Mouse (Mus musculus): ENCODE results near the gene Ddc. TPM values are rescaled to one million over a fixed set of nuclear protein-coding genes. Genes with fewer than 3 reads are reported as not detected.

Gene Ddc
- total and polyA plus RNA-seq, 3 experiments: 0.07 to 0.08 TPM; not detected in 1

GRCm38 (mm10) chr11:11904995-11905394, 7.1 kb upstream of the Ddc start:
- H3K27ac ChIP-seq (ENCODE audit: control insufficient read depth, low read depth, low read length): no peak overlapping the region
- H3K27me3 ChIP-seq (ENCODE audit: control insufficient read depth in 1 of 2, insufficient read depth in 2 of 2, low read length in 2 of 2): peaks cover 0 to 6% of the 10 kb centered on the region in 2 experiments; a peak in 3 of 4 replicates
- no peak for TF ChIP-seq USF2 (IDR thresholded peaks at IDR 0.05; ENCODE audit: borderline replicate concordance in 1 of 2, insufficient read depth in 1 of 2, low read depth in 1 of 2, low read length in 2 of 2)
- no peak for TF ChIP-seq NRF1 (IDR thresholded peaks at IDR 0.05; ENCODE audit: insufficient read depth, low read depth, low read length, poor library complexity, severe bottlenecking)
- TF ChIP-seq ELF1 (IDR thresholded peaks at IDR 0.05; ENCODE audit: low read depth, low read length): no peak
- TF ChIP-seq POLR2AphosphoS2 (IDR thresholded peaks at IDR 0.05; ENCODE audit: low read length): no peak
- no peak for TF ChIP-seq JUND (IDR thresholded peaks at IDR 0.05; ENCODE audit: low read depth, low read length)
- no peak for TF ChIP-seq POLR2AphosphoS5 (IDR thresholded peaks at IDR 0.05; ENCODE audit: borderline replicate concordance, low read depth, low read length)
- TF ChIP-seq ZNF384 (IDR thresholded peaks at IDR 0.05; ENCODE audit: low read depth, low read length): no peak
- TF ChIP-seq CTCF (IDR thresholded peaks at IDR 0.05 in 2 of 3, conservative IDR thresholded peaks at IDR 0.05 in 1 of 3; ENCODE audit: control insufficient read depth in 1 of 3, insufficient read depth in 1 of 3, low read depth in 2 of 3, low read length in 3 of 3, poor library complexity in 1 of 3, severe bottlenecking in 1 of 3): no peak
- no peak for TF ChIP-seq TAL1 (IDR thresholded peaks at IDR 0.05; ENCODE audit: low read length)
- TF ChIP-seq HCFC1 (IDR thresholded peaks at IDR 0.05; ENCODE audit: low read depth, low read length): no peak
- no peak for TF ChIP-seq MYB (IDR thresholded peaks at IDR 0.05; ENCODE audit: low read depth, low read length)
- TF ChIP-seq MEF2A (IDR thresholded peaks at IDR 0.05; ENCODE audit: extremely low read depth, insufficient replicate concordance, low read depth, low read length, poor library complexity, severe bottlenecking): no peak
- TF ChIP-seq USF1 (IDR thresholded peaks at IDR 0.05; ENCODE audit: low read depth, low read length): no peak
- TF ChIP-seq UBTF (IDR thresholded peaks at IDR 0.05; ENCODE audit: borderline replicate concordance, insufficient read depth, low read depth, low read length): no peak
- TF ChIP-seq MXI1 (IDR thresholded peaks at IDR 0.05; ENCODE audit: low read depth, low read length): no peak
- no peak for TF ChIP-seq RCOR1 (IDR thresholded peaks at IDR 0.05; ENCODE audit: low read depth, low read length)
- TF ChIP-seq MYC (IDR thresholded peaks at IDR 0.05; ENCODE audit: low read depth, low read length): no peak
- TF ChIP-seq E2F4 (IDR thresholded peaks at IDR 0.05; ENCODE audit: borderline replicate concordance, low read depth, low read length): no peak
- no peak for TF ChIP-seq TCF12 (IDR thresholded peaks at IDR 0.05; ENCODE audit: low read depth, low read length)

GRCm38 (mm10) chr11:11901509-11901908, 3.6 kb upstream of the Ddc start:
- no peaks in the 10 kb centered on the region for H3K4me1 ChIP-seq (ENCODE audit: control insufficient read depth in 1 of 2, insufficient read depth in 2 of 2, low read length in 2 of 2)
- TF ChIP-seq HCFC1 (IDR thresholded peaks at IDR 0.05; ENCODE audit: low read depth, low read length) (no peak), TBP (IDR thresholded peaks at IDR 0.05; ENCODE audit: low read depth, low read length) (no peak), MEF2A (IDR thresholded peaks at IDR 0.05; ENCODE audit: extremely low read depth, insufficient replicate concordance, low read depth, low read length, poor library complexity, severe bottlenecking) (no peak), GABPA (IDR thresholded peaks at IDR 0.05; ENCODE audit: low read depth, low read length) (no peak), POLR2AphosphoS2 (IDR thresholded peaks at IDR 0.05; ENCODE audit: low read length) (no peak), MAX (IDR thresholded peaks at IDR 0.05; ENCODE audit: low read length) (no peak), EP300 (IDR thresholded peaks at IDR 0.05; ENCODE audit: low read depth in 1 of 2, low read length in 2 of 2) (no peak), UBTF (IDR thresholded peaks at IDR 0.05; ENCODE audit: borderline replicate concordance, insufficient read depth, low read depth, low read length) (no peak), TAL1 (IDR thresholded peaks at IDR 0.05; ENCODE audit: low read length) (no peak)
- H3K27me3 ChIP-seq (ENCODE audit: control insufficient read depth in 1 of 2, insufficient read depth in 2 of 2, low read length in 2 of 2): peaks cover 4 to 5% of the 10 kb centered on the region in 2 experiments; a peak in 3 of 4 replicates
- no peaks in the 10 kb centered on the region for H3K79me2 ChIP-seq (ENCODE audit: control insufficient read depth, insufficient read depth, low read length, poor library complexity)
- DNase-seq (ENCODE audit: low read depth, low spot score): no peak
- H3K27ac ChIP-seq (ENCODE audit: control insufficient read depth, low read depth, low read length): no peak overlapping the region
- H3K4me3 ChIP-seq (ENCODE audit: control insufficient read depth in 1 of 2, insufficient read depth in 1 of 2, low read depth in 2 of 2, low read length in 2 of 2): no peak overlapping the region
- H3K36me3 ChIP-seq (ENCODE audit: control insufficient read depth in 1 of 2, insufficient read depth in 2 of 2, low read length in 2 of 2): no peaks in the 10 kb centered on the region
- no peaks in the 10 kb centered on the region for H3K9me3 ChIP-seq (replicated peaks; ENCODE audit: insufficient read depth, low read length)
- H3K9ac ChIP-seq (ENCODE audit: control insufficient read depth, low read depth, low read length, poor library complexity, severe bottlenecking): no peak overlapping the region

More at GRCm38 (mm10) chr11:11904995-11905394, 7.1 kb upstream of the Ddc start:
- Histone ChIP-seq H3K79me2 (ENCODE audit: control insufficient read depth, insufficient read depth, low read length, poor library complexity) (no peaks in the 10 kb centered on the region), H3K9me3 (replicated peaks; ENCODE audit: insufficient read depth, low read length) (no peaks in the 10 kb centered on the region), H3K4me3 (ENCODE audit: control insufficient read depth in 1 of 2, insufficient read depth in 1 of 2, low read depth in 2 of 2, low read length in 2 of 2) (no peak overlapping the region), H3K36me3 (ENCODE audit: control insufficient read depth in 1 of 2, insufficient read depth in 2 of 2, low read length in 2 of 2) (no peaks in the 10 kb centered on the region), H3K9ac (ENCODE audit: control insufficient read depth, low read depth, low read length, poor library complexity, severe bottlenecking) (no peak overlapping the region), H3K4me1 (ENCODE audit: control insufficient read depth in 1 of 2, insufficient read depth in 2 of 2, low read length in 2 of 2) (no peaks in the 10 kb centered on the region)
- no peak for DNase-seq (ENCODE audit: low read depth, low spot score)

Data from MEL (cell line).